Mouse (Mus musculus): ENCODE measurements around the gene Dcpp3.

DNA sequence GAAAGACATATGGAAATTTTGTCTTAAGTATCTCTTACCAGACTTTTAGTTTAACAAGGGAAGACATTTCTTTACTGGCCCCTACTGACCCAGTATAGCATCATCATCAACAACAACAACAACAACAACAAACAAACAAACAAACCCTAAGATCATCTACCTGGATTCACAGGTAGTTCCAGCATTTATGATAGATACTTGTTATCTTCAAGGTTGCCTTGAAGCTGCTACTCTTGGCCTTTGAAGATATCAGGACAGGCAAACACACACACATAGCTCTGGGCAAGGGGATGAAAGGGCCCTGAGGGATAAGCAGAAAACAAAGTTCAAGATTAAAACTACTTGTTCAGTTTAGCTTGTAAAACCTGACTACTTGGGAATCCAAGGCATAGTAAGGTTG lies 24.1 kb downstream of the Dcpp3 start, which contains the start of gene Sbp:
- no peak for TF ChIP-seq POLR2A (IDR thresholded peaks at IDR 0.05; ENCODE audit: low read depth, low read length)
- no peak for TF ChIP-seq JUND (conservative IDR thresholded peaks at IDR 0.05; ENCODE audit: low read depth, low read length)
- TF ChIP-seq SMC3 (IDR thresholded peaks at IDR 0.05; ENCODE audit: low read depth, low read length), result no peak
- TF ChIP-seq CTCF (conservative IDR thresholded peaks at IDR 0.05 in 1 of 2, IDR thresholded peaks at IDR 0.05 in 1 of 2; ENCODE audit: low read depth in 2 of 2, low read length in 2 of 2), result no peak
- TF ChIP-seq BHLHE40 (IDR thresholded peaks at IDR 0.05; ENCODE audit: low read depth, low read length), result no peak
- TF ChIP-seq ZC3H11A (IDR thresholded peaks at IDR 0.05; ENCODE audit: low read depth, low read length), result no peak
- no peak for TF ChIP-seq ZMIZ1 (IDR thresholded peaks at IDR 0.05; ENCODE audit: low read depth, low read length)
- TF ChIP-seq POLR2AphosphoS2 (IDR thresholded peaks at IDR 0.05; ENCODE audit: low read depth, low read length), result no peak
- no peak for TF ChIP-seq EP300 (IDR thresholded peaks at IDR 0.05; ENCODE audit: low read length)
- no peak for TF ChIP-seq TCF12 (IDR thresholded peaks at IDR 0.05; ENCODE audit: low read depth, low read length)
- no peak for TF ChIP-seq HCFC1 (IDR thresholded peaks at IDR 0.05; ENCODE audit: low read depth, low read length)
- no peak for TF ChIP-seq MEF2A (IDR thresholded peaks at IDR 0.05; ENCODE audit: borderline replicate concordance, low read depth, low read length)
- TF ChIP-seq CHD2 (IDR thresholded peaks at IDR 0.05; ENCODE audit: low read length), result no peak
- TF ChIP-seq RAD21 (IDR thresholded peaks at IDR 0.05; ENCODE audit: low read depth, low read length), result no peak

All from CH12.LX (cell line).